Mouse (Mus musculus): ENCODE data around the gene Catsper3.

Catsper3 gene

GRCm38 (mm10) chr13:55852205-55852604 lies 67.8 kb downstream of the Catsper3 start:
- DNase-seq (ENCODE audit: low spot score), result no peak

GRCm38 (mm10) chr13:55855793-55856192 lies 71.4 kb downstream of the Catsper3 start:
- no peak for DNase-seq (ENCODE audit: low spot score)

- no peak for DNase-seq (ENCODE audit: low spot score)
Observed at GRCm38 (mm10) chr13:55858463-55858862, 74.1 kb downstream of the Catsper3 start.

Measured in retina, embryonic 14.5 days (tissue).